Mouse (Mus musculus) layer of hippocampus, postnatal 25 days (tissue): ENCODE results near the gene Nkiras2. TPM values are rescaled to one million over a fixed set of nuclear protein-coding genes. Genes with fewer than 3 reads are reported as not detected.
"Not testable (repeated sequence)": the region's sequence is repeated elsewhere in the genome, so short reads cannot be mapped to it uniquely, and the experiment has no call there.

ENCODE experiments used
- DNase-seq, 2 experiments: peaks; one replicate each; pipeline ENCODE4 v3.0.0; 2022; ENCODE audit warnings: mixed read lengths in 2 of 2, low spot score in 1 of 2; ENCODE audit errors: extremely low spot score in 1 of 2
- total RNA-seq, 2 experiments: library from RNA; stranded (reverse); gene quantifications; 2 replicates each; pipeline ENCODE4 v1.2.3; 2021

Gene Nkiras2
- 10 to 100 TPM; 15.1 to 16.5 TPM for total RNA-seq

DNA sequence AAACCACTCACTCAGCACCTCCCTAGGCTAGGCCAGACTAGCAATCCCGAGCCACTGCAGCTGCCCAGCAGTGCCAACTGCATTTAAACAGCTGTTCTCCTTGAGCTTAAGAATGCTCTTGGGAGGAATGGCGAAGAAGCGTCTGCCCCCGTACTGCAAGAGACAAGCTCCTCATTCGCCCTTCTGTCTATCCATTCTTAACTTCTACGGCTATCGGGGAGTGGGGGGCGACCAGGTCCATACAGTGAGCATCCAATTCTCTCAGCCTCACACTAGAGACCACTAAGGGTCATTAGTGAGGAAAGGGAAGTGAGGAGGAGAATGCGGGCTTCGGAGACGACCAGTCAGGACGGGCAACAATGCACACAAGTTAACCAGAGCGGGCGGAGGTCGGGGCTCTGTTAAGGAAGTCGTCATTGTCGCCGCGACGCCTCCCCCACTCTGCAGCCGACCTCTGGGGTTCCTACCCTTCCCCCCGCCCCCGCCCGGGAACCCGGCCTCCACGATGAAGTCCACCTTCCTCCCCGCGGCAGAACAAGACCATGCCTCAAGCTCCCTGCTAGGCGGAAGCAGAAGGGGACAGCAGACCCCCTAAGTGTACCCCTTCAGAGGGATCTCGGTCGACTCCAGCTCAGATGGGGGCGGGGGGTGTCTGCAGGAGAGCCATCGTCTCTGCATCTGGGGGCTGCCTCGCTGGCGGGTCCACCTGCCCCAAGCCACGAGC, at the start of gene Nkiras2:
Nkiras2 (plus strand) TSS at position 484 of the 724 bp plus-strand sequence.
- peak in 1 of 2 experiments; percentile 39 for DNase-seq

DNA sequence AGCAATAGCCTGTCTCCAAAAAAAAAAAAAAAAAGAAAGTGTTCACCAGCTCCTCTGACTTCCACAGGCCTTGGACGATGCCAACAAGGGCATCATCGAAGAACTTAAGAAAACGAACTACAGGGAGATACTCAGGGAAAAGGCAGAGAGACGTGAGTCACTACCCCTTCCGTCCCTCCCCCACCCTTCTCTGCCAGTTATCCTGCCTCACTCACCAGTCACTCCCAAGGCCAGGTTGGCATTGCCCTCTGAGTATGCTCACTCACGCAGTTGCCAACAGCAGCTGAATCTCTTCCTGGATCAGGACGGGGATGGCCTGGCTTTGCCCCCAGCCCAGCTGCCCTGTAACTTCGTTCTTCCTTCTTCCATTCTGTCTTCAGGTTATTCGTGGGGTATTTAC, 49.3 kb upstream of the Nkiras2 start:
- DNase-seq, result no peak

DNA sequence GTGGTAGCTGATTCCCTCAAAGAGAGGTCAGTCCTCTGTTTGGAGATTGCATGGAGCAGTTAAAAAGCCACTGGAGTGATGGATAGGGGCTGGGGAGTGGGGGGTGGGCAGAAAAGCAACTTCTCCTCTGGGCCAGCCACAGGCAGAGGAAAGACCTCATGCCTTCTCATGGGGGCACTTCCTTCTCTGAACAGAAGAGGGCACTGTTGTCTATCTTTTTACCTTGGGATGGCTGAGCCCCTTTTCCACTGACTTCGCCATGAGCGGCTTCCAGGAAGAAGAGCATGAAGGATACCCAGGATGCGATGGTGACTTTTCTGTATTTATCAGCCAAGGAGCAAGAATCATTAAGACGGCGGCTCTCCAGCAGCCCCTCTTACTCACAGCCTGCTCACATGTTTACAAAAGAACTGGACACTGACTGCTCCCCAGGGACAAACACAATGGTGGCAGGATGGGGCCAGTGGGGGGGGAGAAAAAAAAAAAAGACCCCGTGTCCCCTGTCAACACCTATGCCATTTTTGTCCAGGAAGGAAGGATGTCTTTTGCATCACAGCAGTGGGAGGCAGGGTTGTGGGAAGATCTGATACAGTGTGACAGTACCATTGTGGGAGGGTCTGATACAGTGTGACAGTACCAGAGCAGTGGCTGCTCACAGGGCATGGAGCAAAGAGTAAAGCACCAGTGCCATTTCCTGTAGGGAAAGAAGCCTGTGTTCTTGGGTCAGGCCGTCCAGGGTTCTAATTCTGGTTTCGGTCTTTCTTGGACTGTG, 48.4 kb upstream of the Nkiras2 start:
- peak; percentile 56 to 84 for DNase-seq

DNA sequence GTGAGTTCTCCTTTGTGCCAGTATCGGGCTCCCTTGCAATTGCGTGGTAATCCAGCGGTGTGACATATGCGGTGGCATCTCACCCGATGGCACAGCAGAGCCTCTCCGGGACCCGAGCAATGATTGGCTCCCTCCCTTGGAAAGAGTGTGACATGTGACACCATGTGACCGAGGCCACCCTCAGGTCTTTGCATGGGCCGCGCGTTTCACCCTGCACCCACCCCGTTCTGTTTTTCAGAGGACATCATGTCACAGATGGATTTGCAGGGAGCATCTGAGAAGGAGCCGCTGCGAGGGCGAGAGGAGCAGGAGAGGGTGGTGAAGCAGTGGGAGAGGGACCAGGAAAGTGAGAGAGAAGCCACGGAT, 47.9 kb upstream of the Nkiras2 start:
- peak in 1 of 2 experiments; percentile 23 for DNase-seq

DNA sequence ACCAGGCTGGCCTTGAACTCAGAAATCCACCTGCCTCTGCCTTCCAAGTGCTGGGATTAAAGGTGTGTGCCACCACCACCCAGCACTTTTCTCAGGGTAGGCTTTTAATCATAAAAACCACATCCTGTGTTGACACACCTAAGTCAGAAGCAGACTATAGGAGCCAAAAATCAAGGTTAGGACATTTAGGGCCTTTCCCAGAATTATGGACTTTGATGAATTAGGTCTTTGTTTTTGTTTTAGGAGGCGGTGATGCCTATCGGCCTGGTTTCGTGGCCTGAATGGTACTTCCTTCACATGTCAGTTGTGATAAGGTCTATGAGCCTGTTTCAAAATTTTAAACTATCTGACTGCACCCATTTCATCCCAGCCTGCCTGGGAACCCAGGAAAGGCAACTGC, 44.9 kb upstream of the Nkiras2 start:
- no peak for DNase-seq

DNA sequence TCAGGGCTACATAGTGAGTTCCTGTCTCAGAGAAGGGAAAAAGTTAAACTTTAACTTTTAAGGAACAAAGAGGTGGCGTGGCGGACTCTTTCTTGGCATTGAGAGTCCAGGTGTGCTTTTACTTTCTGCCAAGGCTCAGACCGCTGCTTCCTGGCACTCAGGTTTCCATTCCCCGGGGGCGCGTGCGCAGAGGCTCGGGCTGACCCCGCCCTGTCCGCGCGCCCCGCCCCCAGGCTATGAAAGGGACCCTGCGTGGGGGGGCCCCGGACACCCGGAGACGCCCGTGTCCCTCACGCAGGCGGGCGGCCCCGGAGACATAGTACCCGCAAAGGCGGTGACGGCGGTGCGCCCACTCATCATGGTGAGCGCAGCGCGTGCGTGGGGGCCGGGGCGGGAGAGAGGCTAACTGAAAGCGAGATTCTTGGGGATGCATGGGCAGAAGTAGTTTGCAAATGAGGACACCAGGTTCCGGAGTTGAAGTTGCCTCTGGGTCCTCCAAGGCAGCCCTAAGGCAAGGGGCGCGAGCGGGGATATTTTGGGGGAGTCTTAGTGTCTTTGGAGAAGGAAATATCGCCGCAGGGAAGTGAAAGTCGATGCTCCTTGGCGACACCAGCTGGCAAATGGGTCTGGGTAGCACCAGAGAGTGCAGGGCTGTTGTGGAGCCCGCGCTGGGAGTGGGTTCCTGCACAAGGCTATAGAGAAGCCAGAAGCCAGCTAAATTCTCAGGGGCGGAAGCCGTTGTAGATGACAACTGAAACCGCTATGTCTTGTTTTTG, 44.1 kb upstream of the Nkiras2 start, which contains the start of gene Cnp:
Cnp (plus strand) TSS at position 197 of the 776 bp plus-strand sequence.
- DNase-seq, result peak in 1 of 2 experiments; percentile 65

DNA sequence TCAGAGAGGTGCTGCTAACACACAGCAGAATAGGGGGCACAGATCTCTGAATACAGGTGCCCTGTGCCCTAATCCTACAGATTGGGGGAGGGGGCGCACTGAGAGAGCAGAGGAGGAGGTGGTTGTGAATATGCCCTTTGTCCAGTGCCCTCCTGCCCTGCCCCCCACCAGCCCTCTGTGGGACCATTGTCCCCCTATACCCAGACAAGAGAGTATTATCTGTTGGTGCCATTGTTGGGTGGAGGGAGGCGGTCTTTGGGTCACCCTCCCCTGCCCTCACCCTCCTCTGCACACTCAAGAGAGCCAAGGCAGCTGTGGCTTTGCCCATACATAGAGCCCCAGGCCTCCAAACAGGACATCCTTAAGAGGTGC, 43.6 kb upstream of the Nkiras2 start:
- peak in 1 of 2 experiments; percentile 38 for DNase-seq

DNA sequence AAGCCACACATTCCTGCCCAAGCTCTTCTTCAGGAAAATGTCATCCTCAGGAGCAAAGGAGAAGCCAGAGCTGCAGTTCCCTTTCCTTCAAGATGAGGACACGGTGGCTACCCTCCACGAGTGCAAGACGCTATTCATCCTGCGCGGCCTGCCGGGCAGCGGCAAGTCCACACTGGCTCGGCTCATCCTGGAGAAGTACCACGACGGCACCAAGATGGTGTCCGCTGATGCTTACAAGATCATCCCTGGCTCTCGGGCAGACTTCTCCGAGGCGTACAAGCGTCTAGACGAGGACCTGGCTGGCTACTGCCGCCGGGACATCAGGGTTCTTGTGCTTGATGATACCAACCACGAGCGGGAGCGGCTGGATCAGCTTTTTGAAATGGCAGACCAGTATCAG, 42.8 kb upstream of the Nkiras2 start:
- no peak for DNase-seq

DNA sequence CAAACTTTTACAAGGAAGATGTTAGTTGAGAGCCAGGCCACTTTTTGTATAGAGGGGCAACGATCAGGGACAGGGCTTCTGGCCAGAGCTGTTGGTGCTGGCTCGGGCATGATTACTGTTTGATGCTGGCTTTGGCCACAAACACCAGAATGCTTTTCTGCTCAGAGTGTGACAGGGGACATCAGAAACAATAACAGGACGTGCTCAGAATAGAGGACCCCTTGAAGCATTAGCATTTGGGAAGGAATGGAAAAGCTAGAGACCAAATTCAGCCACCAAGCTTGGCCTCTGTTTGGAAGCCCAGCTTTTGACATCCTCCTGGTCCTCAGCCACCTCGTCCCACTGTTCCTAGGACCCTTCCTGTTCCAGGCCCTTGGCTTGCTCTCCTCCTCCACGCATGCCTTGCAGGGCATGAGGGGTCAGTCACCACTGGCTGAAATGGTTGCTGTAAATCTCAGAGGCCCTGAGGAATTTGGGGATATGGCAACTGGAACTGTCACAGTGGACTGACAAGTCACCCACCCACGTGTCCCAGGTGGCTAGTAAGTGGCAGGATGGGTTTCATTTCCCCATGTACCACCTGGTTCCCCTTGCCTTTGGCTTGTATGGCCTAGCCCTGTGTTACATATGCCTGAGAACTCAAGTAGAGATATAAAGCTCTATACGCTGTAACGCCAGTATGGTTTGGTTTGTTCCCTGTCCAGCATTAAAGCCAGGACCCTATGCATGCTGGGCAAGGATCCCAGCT, 41.0 kb upstream of the Nkiras2 start:
- no peak for DNase-seq

DNA sequence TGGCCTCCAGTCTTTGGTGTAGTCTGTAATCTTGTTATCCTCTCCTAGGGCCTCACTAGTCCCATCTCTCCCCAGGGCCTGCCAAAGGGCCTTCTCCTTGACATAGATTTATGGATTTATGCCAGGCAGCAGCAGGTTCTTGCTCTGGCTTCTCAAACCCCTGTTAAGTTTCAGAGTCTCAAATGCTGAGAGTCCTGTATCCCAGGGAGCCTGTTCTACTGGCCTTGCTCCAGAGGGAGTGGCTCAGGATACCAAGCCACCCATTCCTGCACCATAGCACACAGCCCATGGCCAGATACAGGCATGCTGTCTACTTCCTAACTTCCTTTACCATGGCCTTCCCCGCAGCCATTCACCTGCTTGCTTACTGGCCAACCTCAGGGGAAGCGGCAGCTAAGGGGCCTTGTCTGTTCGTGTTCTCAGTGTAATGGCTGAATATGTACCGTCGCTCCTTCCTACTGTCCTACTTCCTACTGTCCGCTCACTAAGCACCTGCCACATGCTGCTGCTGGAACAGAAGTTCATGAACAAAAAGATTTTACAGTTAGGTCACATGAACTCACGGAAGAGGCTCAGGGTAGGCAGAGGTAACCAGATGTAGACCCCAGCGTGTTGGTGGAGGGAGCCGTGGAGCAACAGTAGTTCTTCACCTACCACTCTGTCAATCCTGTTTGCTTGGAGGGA, 39.8 kb upstream of the Nkiras2 start:
- no peak for DNase-seq

DNA sequence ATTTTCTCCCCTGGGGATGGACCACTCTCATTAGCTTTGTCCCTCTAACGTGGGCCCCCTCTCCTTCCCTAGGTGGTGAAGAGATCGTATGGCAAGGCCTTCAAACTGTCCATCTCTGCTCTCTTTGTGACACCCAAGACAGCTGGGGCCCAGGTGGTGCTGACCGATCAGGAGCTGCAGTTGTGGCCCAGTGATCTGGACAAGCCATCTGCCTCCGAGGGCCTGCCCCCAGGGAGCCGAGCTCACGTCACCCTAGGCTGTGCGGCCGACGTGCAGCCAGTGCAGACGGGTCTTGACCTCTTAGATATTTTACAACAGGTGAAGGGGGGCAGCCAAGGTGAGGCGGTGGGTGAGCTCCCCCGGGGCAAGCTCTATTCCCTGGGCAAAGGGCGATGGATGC, 38.8 kb upstream of the Nkiras2 start:
- DNase-seq, result no peak

DNA sequence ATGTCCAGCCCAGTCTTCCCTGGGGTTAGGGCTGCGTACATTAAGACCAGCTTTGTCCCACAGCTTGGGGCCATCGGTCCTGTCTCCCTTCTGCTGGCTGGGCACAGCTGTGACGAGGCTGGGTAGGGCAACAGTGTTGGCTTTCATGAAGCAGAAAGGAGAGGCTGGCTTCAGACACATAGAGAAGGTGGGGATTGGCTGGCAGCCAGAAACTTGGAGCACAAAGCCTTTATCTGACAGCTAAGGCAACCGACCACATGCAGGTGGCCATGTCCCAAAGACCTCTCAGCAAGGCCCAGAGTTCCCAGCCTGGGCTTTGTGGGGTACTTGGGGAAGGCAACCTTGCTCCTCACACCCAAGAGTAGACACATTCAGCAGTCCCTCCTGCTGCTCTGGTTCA, 37.3 kb upstream of the Nkiras2 start:
- peak in 1 of 2 experiments; percentile 45 for DNase-seq

DNA sequence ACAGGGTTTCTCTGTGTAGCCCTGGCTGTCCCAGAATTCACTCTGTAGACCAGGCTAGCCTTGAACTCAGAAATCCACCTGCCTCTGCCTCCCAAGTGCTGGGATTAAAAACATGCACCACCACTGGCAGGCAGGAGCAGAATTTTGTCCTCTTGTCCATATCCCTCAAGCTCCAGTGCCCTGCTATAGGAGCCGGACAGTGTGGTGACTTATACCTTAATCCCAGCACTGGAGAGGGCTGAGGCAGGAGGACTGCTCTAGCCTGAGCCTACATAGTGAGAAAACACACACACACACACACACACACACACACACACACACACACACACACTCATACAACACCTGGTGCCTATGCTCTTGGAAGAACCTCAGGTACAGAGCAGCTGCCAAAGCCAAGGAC, 36.6 kb upstream of the Nkiras2 start:
- not testable (repeated sequence) for DNase-seq

DNA sequence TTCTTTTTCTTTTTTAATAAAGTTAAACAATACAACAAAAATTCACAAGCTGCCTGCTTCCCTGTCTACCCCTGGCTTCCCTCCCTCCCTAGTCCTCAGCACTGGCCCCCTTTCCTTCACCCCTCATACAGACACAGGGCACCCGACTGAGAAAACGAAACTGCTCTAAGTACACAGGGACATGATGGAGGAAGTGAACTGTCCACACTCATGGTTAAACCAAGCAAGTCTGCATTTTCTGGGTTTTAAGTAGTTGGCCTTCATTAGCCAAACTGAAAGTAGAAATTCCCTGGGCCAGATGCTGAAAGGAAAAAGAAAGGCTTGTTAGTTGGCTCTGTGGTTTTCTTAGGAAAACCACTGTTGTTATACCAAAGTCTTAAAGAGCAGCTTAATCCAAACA, 36.2 kb upstream of the Nkiras2 start:
- no peak for DNase-seq

DNA sequence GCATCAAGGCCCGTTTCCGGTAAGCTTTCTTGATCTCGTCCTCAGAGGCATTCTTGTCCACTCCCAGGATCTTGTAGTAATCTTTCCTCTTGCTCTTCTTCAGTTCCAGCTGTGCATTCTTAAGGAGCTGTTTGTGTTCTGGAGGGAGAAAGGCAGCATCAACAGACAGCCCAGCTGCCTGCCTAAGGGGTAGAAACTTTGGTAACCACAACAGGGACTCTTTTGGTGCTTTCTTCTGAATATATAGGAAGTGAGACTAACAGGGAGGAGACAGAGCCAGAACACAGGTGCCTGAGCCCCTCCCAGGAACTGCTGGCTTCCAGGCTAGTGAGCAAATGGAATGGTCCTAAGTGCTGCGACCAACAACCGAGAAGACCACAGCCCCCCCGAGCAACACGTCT, 34.5 kb upstream of the Nkiras2 start:
- no peak for DNase-seq

DNA sequence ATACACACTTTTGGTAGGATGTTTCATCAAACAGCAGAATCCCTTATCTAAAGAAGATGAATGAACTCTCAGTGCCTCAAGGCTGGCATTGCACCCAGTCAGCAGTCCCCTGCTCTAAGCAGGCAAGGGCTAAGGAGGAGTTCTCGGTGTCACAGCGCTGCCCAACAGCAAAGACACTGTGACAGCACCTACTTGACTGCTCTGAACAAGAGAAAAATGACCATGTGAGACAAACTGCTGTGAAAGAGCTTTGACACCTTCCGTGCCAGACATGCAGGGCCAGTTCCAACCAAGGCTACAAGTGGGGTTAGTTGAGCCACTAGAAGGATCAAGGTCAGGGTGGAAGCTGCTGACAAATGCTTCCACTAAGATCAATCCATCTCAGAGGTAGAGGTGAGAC, 33.9 kb upstream of the Nkiras2 start:
- DNase-seq, result no peak

DNA sequence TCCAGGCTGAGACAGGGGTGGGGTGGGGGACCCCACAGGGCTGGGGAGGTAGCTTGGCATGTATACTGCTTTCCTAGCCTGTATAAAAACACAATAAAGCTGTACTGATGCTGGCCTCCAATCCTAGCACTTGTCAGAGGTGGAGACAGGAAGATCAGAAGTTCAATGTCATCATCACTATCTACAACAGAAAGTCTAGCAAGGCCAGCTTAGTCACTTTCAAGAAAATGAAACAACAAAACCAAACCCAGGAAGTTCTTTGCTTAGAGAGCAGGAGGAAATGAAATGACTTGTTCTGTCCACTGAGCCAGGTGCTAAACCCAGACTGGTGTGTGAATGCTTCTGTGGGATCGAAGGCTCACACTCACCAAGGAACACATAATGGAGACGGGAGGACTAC, 30.6 kb upstream of the Nkiras2 start:
- no peak for DNase-seq

DNA sequence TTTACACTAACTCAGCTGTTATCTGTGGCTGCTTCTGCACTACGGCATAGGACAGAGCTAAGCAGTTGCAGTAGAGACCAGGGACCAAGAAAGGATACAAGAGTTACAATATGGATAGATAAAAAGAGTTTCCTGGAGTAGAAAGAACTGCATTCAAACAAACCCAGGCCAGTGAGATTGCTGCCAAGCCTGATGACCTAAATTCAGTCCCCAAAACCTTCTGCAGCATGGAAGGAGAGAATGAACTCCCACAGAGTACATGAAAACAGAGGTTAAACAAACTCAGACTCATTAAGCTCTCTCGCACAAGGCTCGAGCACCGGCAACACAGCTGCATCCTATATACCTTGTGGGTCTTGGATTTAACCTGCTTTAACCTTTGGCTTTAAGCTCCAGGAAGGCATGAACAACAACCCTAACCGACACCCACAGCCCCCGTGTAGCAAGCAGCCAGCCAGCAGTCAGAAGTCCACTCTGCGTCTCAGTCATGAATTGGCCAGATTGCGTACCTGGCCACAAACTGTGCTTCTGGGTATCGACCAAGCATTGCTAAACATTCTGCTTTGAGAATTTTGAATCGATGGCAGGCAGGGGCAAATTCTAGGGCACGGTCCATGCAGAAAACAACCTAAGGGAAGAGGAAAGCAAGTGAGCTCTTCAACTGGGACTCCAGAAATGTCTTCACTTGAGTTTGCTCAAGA, 26.5 kb upstream of the Nkiras2 start:
- DNase-seq, result no peak

DNA sequence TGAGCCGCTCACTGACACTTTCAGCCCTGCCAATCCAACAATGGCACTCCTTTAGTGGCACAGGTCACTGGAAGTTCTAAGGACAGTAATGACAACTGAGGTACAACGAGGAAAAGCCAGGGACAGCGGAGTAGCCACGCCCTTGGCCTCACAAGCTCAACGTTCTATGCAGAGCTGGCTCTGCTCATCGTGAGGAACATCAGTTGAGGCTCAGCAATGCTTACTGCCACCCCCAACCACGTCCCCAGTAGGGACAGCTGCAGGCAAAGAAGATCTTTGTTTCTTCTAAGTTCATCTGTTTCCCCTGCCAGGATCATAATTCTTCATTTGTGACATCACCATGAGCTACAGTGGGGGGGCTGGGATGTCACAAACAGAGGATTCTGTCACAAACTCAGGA, 24.4 kb upstream of the Nkiras2 start:
- DNase-seq, result no peak
